Mouse (Mus musculus) embryonic facial prominence, embryonic 14.5 days (tissue): ENCODE measurements around the gene 5730455P16Rik. TPM values are rescaled to one million over a fixed set of nuclear protein-coding genes. Genes with fewer than 3 reads are reported as not detected.

Experiments
- ATAC-seq: fragments of 200-750 bp; cut with Nextera tagmentation; 2 replicates; pipeline ENCODE4 v1.8.0; 2017; ENCODE audit warnings: low read depth, moderate number of reproducible peaks, moderate TSS enrichment
- DNase-seq: peaks from one replicate; pipeline ENCODE4 v3.0.0-alpha.2; 2015; ENCODE audit warnings: low spot score
- H3K27ac ChIP-seq: fragments of 300-500 bp; sonication (generic); replicated peaks from 2 replicates; pipeline ENCODE4 v1.5.1; 2014; ENCODE audit warnings: low read depth, mild to moderate bottlenecking, low read length, moderate library complexity
- H3K27me3 ChIP-seq: fragments of 300-500 bp; sonication (generic); replicated peaks from 2 replicates; pipeline ENCODE4 v1.6.1; 2014; ENCODE audit warnings: low read length; ENCODE audit not compliant: control insufficient read depth, insufficient read depth
- H3K36me3 ChIP-seq: fragments of 300-500 bp; sonication (generic); 2 replicates; pipeline ENCODE4 v1.6.1; 2014; ENCODE audit warnings: low read length, mixed read lengths; ENCODE audit not compliant: control insufficient read depth, insufficient read depth
- H3K4me1 ChIP-seq: fragments of 300-500 bp; sonication (generic); 2 replicates; pipeline ENCODE4 v1.6.1; 2014; ENCODE audit warnings: antibody characterized with exemption, low read length; ENCODE audit not compliant: control insufficient read depth, insufficient read depth
- H3K4me2 ChIP-seq: fragments of 300-500 bp; sonication (generic); 2 replicates; pipeline ENCODE4 v1.6.1; 2014; ENCODE audit warnings: low read depth, mild to moderate bottlenecking, low read length, moderate library complexity, mixed read lengths
- H3K4me3 ChIP-seq: fragments of 300-500 bp; sonication (generic); 2 replicates; pipeline ENCODE4 v1.5.1; 2014; ENCODE audit warnings: low read depth, mild to moderate bottlenecking, low read length
- H3K9ac ChIP-seq: fragments of 300-500 bp; sonication (generic); 2 replicates; pipeline ENCODE4 v1.6.1; 2014; ENCODE audit warnings: low read depth, mild to moderate bottlenecking, low read length, moderate library complexity, mixed read lengths
- H3K9me3 ChIP-seq: fragments of 300-500 bp; sonication (generic); 2 replicates; pipeline ENCODE4 v1.6.1; 2016; ENCODE audit warnings: low read length; ENCODE audit not compliant: control insufficient read depth
- whole genome bisulfite sequencing: fragments of 180-500 bp; shearing (Covaris S2); extraction: QIAGEN DNeasy Blood & Tissue Kit; methylation state at CpG from one replicate; pipeline ENCODE4 v1.1.7; 2014; 5-methylcytosine and 5-hydroxymethylcytosine counted together
- polyA plus RNA-seq: library from polyadenylated mRNA; unstranded; fragments of >200 nt; fragmentation: Nextera tagmentation; extraction: Ambion mirVana; gene quantifications from 2 replicates; pipeline ENCODE4 v1.2.1, GENCODE M21; 2014

Gene 5730455P16Rik
- polyA plus RNA-seq, 1 experiment from 2014 or later = 20.8 TPM

DNA sequence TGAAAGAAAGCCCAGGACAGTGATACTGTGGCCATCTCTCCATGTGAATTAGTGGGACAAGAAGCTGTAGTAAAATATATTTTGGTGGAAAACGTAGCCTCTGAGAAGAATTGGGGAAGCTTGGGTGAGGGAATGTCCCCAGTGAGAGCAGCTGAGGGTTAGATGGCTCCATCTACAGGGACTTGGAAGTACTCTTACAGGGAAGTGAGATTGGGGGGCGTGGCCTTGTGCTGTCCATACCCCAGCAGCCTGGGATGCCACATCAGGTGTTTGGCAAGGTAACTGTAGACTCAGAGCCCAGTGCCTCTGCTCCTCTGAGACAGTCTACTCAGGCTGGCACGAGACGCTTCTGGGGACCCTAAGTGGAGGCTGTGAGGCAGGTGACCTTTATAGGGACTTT is 23.0 kb downstream of the 5730455P16Rik start:
- no peaks in the 10 kb centered on the region for H3K36me3 ChIP-seq
- ATAC-seq (no peak), DNase-seq (peak; percentile 30)
- no peaks in the 10 kb centered on the region for H3K27me3 ChIP-seq
- WGBS = 42% methylated on average over 4 of the region's 4 CpGs
- H3K4me2 ChIP-seq = no peak overlapping the region
- H3K9ac ChIP-seq = no peak overlapping the region
- H3K9me3 ChIP-seq = no peaks in the 10 kb centered on the region
- no peak overlapping the region for H3K27ac ChIP-seq
- no peaks in the 10 kb centered on the region for H3K4me1 ChIP-seq
- H3K4me3 ChIP-seq = no peak overlapping the region

DNA sequence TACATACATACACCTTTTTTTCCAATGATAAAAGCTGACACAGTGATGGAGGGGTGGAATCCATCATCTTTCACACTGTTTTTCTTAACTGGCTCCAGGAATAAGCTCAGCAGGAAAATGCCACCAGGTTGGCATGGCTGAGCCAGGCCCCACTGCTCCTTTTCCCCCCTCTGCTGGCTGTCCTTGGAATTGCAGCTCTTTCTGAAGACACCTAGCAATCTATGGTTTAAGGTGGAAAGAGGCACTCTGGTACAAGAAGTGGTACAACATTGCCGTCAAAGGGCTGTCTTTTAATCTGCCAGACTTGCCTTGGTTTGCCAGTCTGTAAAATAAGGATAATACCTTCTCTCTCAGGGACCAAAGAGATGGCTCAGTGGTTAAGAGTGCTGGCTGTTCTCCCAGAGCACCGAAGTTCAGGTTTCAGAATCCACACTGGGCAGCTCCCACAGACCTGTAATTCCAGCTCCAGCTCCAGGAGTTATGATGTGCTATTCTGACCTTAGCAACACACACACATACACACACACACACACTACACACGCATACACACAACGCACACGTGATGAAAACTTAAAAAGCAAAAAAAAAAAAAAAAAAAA is 25.9 kb downstream of the 5730455P16Rik start:
- DNase-seq = peak; percentile 80
- H3K4me3 ChIP-seq = no peak overlapping the region
- no peaks in the 10 kb centered on the region for H3K27me3 ChIP-seq
- H3K36me3 ChIP-seq = no peaks in the 10 kb centered on the region
- no peaks in the 10 kb centered on the region for H3K4me1 ChIP-seq
- no peak overlapping the region for H3K4me2 ChIP-seq
- 0 out of 2 replicates have a peak, but pooled peaks have one; percentile 37 for ATAC-seq
- 69% methylated on average over 5 of the region's 5 CpGs for WGBS
- H3K9me3 ChIP-seq = no peaks in the 10 kb centered on the region
- no peak overlapping the region for H3K27ac ChIP-seq
- no peak overlapping the region for H3K9ac ChIP-seq

DNA sequence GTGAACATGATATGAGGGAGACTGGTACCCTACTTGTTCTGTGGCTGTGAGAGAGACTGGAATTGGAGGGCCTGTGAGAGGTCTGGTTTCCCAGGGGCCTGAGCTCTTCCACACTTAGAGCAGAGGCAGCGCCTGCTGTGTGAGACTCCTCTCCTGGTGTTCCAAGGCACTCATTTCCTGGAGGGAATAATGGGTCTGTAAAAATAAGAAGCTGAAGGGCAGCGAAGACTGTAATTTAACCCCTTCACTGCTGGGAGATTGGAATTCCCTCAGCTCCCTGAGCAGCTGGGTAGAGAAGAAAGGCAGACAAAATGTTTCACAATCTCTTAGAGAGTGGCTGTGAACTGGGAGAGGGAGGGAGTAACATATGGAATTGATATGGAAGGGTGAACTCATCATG is 35.4 kb downstream of the 5730455P16Rik start:
- no peaks in the 10 kb centered on the region for H3K27me3 ChIP-seq
- no peak overlapping the region for H3K4me2 ChIP-seq
- 7% methylated on average over 2 of the region's 2 CpGs for WGBS
- H3K27ac ChIP-seq = no peak overlapping the region
- no peaks in the 10 kb centered on the region for H3K36me3 ChIP-seq
- ATAC-seq (no peak), DNase-seq (peak; percentile 18)
- no peaks in the 10 kb centered on the region for H3K4me1 ChIP-seq
- H3K4me3 ChIP-seq = no peak overlapping the region
- H3K9ac ChIP-seq = no peak overlapping the region
- no peaks in the 10 kb centered on the region for H3K9me3 ChIP-seq

DNA sequence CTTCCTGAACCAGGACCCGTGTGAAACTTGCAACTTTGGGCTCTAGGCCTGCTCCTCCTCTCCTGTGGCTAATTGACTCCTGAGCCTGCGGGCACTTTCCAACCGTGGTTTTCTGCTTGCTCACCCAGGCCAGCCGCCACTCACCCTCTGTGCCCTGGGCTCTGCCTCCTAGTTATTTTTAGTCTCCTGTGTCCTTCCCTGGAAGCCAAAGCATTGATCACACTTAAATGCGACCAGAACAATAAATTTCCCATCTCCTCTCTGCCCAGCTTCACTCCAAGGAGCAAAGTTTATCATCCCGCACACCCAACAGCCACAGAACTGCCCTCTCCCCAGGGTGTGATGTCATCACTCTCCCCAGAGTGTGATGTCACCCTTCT is 41.5 kb downstream of the 5730455P16Rik start:
- no peak overlapping the region for H3K9ac ChIP-seq
- ATAC-seq (no peak), DNase-seq (no peak)
- no peaks in the 10 kb centered on the region for H3K9me3 ChIP-seq
- no peaks in the 10 kb centered on the region for H3K36me3 ChIP-seq
- 21% methylated on average over 6 of the region's 6 CpGs for WGBS
- no peak overlapping the region for H3K4me2 ChIP-seq
- no peaks in the 10 kb centered on the region; the same call in 1 of the 2 replicates for H3K27me3 ChIP-seq
- no peak overlapping the region for H3K27ac ChIP-seq
- H3K4me3 ChIP-seq = no peak overlapping the region
- H3K4me1 ChIP-seq = no peaks in the 10 kb centered on the region

DNA sequence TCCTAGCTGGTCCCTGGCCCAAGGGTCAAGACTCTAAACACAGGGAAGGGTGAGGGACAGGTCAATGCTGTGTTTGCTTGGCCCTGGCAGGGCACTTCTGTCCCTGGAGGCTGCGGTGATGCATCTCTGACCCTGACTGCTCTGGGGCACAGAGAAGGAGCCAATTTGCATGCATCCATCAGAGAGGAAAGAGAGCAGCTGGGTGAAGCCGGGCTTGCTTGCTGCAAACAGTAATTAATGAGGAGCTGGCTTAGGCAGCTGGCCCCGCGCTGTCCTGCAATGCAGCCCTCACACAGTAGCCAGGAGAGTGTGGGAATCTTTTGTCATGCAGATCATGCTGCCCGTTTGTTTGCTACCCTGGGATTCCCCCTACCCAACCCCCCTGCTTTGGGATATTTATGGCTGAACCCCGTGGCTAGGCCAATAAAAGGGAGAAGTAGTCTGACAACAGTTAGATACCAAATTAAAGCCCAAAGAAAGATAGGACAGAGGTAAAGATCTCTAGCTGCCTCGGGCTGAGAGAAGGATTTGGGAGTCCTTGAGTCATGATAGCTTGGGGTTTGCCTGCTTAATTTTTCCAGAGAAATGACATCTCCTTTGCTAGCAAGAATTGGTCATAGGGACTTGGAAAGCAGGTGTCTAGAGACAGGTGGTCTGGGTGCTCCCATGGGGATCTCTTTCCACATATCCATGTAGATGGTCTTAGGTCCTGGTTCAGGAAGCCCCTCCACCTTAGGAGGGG is 42.1 kb downstream of the 5730455P16Rik start:
- 0 out of 2 replicates have a peak overlapping the region, but pooled peaks have one; percentile 37 for H3K9ac ChIP-seq
- DNase-seq = peak; percentile 67
- H3K36me3 ChIP-seq = no peaks in the 10 kb centered on the region
- ATAC-seq = peak; percentile 79; the same call in 1 of the 2 replicates
- H3K27me3 ChIP-seq = no peaks in the 10 kb centered on the region; the same call in 1 of the 2 replicates
- no peaks in the 10 kb centered on the region for H3K9me3 ChIP-seq
- H3K4me3 ChIP-seq = no peak overlapping the region
- no peaks in the 10 kb centered on the region for H3K4me1 ChIP-seq
- H3K4me2 ChIP-seq = no peak overlapping the region
- under 1% methylated on average over 7 of the region's 7 CpGs for WGBS
- no peak overlapping the region for H3K27ac ChIP-seq

DNA sequence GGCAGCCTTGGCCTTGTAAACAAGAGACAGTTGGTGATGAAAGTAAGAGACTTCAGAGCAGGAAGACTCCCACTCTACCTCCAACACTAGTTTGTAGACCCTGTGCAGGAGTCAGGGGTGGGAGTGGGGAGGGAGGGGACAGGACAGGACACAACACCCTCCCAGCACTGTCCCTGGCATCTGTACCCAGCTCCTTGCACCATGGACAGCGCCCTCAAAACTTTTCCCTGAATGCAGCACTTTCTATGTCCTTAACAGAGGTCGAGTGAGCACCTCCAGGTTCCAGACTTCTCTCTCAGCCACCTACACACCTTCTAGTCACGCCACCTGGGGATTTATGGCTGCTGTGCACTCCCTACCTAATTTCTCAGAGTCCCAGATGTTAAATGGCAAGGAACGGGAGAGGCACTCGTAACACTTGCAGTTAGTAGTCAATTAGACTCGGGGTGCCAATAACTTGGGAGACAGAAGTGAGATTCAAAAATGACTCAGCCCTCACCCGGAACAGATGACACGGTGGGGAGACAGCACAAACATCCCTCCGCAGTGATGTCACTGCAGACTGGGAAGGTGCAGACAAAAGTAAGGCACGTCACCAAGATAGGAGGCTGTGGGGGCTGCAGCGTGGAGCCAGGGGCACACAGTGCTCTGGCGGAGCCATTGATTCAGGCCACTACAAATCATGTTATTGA is 45.0 kb downstream of the 5730455P16Rik start:
- Histone ChIP-seq H3K4me1 (no peaks in the 10 kb centered on the region), H3K27me3 (no peaks in the 10 kb centered on the region; the same call in 1 of the 2 replicates), H3K4me3 (no peak overlapping the region), H3K36me3 (no peaks in the 10 kb centered on the region), H3K9ac (no peak overlapping the region), H3K9me3 (no peaks in the 10 kb centered on the region), H3K4me2 (no peak overlapping the region), H3K27ac (no peak overlapping the region)
- DNase-seq (no peak), ATAC-seq (no peak)
- WGBS = 69% methylated on average over 12 of the region's 12 CpGs

DNA sequence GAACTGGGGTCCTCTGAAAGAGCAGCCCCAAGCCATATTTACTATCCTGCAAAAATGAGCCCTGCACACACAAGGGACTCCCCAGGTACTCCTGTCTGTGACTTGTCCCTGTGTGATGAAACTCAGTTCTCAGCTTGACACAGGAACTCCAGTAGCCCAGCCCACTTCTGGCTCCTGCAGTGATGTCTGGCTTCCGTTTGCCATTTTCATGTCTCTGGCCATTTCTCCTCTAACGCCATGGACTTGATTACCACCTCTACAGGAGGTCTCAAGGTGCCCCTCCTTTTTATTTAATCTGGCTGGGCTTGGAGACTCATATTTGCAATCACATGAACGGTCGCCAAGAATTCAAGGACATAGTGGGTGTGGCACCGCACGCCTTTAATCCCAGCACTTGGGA is 53.2 kb downstream of the 5730455P16Rik start:
- Histone ChIP-seq H3K4me3 (no peak overlapping the region), H3K9ac (no peak overlapping the region), H3K9me3 (no peaks in the 10 kb centered on the region), H3K27me3 (no peaks in the 10 kb centered on the region), H3K4me2 (no peak overlapping the region), H3K36me3 (no peaks in the 10 kb centered on the region), H3K4me1 (no peaks in the 10 kb centered on the region), H3K27ac (no peak overlapping the region)
- ATAC-seq (no peak), DNase-seq (no peak)
- WGBS = 87% methylated on average over 6 of the region's 6 CpGs

DNA sequence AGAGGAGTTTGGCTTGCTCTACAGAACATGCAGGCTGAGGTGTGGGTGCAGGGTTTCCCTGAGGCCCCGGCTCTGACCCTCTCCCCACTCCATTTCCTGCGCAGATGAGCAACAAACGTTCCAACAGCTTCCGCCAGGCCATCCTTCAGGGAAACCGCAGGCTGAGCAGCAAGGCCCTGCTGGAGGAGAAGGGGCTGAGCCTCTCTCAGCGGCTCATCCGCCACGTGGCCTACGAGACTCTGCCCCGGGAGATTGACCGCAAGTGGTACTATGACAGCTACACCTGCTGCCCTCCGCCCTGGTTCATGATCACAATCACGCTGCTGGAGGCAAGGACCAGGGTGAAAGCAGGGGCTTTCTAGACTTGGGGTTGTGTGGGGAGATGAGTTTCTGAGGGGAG is 54.6 kb downstream of the 5730455P16Rik start:
- H3K4me1 ChIP-seq = no peaks in the 10 kb centered on the region
- ATAC-seq (no peak), DNase-seq (no peak)
- no peak overlapping the region for H3K4me2 ChIP-seq
- H3K27me3 ChIP-seq = no peaks in the 10 kb centered on the region
- no peak overlapping the region for H3K27ac ChIP-seq
- WGBS = 49% methylated on average over 13 of the region's 13 CpGs
- H3K9me3 ChIP-seq = no peaks in the 10 kb centered on the region
- no peak overlapping the region for H3K9ac ChIP-seq
- no peaks in the 10 kb centered on the region for H3K36me3 ChIP-seq
- no peak overlapping the region for H3K4me3 ChIP-seq
